Mouse (Mus musculus): ENCODE measurements around the gene Olfr194.
"Not testable (repeated sequence)": the region's sequence is repeated elsewhere in the genome, so short reads cannot be mapped to it uniquely, and the experiment has no call there.

The Olfr194 gene

DNA sequence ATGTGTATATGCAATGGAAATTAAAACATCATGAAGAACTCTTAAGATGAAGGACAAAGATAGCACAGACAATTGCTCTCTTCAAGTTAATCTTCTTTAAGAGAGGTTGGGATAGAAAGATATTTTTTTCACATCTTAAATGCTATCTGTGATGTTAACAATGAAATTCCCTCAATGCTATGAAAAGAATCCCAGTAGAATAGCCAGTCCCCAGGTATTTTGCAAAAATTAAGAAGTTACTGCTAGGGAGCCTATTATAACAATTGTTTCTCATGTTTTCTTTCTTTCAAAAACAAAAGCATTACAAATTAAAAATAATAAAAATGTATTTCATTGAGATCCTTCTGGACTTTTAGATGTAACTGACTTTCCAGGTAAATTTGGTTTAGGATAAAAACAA lies at the start of gene Olfr194:
Olfr194 (minus strand) TSS at position 101 of the 400 bp plus-strand sequence.
- DNase-seq (ENCODE audit: extremely low read depth, low read depth, low spot score) = no peak

DNA sequence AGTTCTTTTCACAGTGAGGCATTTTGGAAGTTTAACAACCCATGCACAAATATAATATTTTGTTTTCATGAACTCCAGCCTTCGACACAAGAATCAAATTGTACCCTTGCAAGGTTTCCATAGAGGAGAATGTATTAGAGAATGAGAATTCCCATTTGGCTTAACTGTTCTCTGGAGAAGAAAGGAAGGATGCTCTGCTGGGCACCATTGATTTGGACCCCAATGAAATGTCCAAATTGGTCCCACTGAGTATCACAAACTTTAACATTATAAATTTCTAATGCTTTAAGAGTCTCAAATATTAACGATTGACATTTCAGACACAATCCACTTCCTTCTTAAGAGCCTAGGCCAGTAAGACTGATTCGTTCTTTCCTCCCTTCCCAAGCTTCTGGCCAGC lies 49.5 kb upstream of the Olfr194 start, which contains the start of gene Olfr196:
Olfr196 (minus strand) TSS at position 101 of the 400 bp plus-strand sequence.
- no peak for DNase-seq (ENCODE audit: extremely low read depth, low read depth, low spot score)

DNA sequence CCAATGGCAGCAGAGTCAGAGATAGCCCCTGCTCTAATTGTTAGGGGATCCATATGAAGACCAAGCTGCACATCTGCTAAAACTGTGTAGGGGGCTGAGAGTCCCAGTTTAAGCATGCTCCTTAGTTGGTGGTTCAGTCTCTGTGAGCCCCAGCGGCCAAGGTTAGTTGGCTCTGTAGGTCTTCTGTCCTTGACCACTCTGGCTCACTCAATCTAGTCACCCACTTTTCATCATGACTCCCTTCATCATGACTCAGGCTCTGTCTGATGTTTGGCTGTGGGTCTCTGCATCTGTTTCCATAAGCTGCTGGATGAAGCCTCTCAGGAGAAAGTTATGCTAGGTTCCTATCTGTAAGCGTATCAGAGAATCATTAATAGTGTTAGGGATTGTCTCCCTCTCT lies 31.1 kb upstream of the Olfr194 start:
- no peak for DNase-seq (ENCODE audit: extremely low read depth, low read depth, low spot score)

DNA sequence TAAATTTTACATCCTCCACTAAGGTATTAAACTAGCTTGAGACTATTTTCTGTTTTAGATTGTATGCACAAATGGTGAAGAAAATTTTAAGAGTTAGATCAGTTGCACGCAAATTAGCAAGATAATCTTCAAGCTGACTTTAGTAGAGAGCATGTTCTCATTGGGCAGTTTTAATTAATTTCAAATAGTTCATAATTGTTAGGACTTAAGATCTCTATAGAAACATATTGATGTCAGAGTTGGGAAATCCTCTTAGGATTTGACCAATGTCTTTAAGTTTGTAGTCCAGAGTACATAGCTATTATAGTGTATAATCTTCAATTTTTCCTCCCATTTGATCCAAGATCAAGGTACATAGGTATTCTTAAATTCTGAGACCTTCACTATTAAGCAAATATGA lies 25.9 kb upstream of the Olfr194 start, which contains the start of gene Olfr195:
Olfr195 (plus strand) TSS at position 301 of the 400 bp plus-strand sequence.
- DNase-seq (ENCODE audit: extremely low read depth, low read depth, low spot score) = no peak

DNA sequence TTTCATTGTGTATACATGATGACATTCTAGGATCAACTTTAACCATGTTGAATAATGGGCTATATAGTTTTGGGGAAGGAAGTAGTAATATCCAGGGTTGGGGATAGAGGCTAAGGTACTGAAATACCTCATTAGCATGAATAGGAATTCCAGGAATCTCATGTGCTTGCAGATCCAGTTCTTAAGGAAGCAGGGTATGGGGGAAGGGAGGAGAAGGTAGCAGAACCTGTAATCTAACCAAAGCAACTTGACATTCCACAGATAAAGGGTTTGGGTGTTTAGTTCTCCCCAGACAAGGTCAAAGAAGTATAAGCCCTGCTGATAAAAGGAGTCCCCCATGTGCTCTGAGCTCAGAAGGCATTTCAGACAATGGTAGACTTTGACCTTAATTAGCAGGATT lies 20.2 kb upstream of the Olfr194 start:
- DNase-seq (ENCODE audit: extremely low read depth, low read depth, low spot score) = no peak

DNA sequence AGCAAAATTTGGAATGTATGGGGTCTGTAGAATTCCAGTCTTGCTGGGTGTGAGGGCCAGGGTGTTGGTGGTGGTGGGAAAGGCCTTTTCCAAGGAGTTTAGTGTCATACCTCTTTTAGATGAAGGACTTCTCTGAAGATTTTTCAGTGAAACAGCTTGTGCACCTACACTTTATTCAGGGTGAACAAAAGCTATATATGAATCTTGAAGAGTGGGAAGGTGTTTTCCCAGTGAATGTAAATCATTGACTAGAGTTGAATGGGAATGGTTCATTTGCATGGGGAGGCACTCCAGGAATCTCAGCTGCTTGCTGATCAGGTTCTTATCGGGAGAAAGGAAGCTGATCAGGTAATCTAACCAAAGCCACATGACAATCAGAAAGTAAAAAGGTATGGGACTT lies 9.9 kb upstream of the Olfr194 start:
- DNase-seq (ENCODE audit: extremely low read depth, low read depth, low spot score) = no peak

DNA sequence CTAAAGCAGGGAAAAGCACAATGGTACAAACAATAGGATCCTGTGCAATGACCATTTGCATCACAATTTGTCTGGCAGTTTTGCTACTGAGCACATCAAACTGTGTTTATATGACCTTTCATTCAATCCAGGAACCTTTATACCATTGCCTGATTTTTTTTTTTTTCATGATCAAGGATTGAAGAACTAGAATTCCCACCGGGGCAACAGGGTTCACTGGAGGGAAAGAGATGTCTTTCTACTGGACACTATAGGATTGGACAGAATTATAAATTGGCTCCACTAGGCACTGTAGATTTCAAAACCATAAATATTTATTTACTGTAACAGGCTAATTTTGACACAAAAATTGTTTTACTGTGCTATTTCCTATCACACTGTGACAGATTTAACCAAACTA lies 9.1 kb downstream of the Olfr194 start, which contains the start of gene Olfr193:
Olfr193 (minus strand) TSS at position 101 of the 400 bp plus-strand sequence.
- DNase-seq (ENCODE audit: extremely low read depth, low read depth, low spot score) = no peak

DNA sequence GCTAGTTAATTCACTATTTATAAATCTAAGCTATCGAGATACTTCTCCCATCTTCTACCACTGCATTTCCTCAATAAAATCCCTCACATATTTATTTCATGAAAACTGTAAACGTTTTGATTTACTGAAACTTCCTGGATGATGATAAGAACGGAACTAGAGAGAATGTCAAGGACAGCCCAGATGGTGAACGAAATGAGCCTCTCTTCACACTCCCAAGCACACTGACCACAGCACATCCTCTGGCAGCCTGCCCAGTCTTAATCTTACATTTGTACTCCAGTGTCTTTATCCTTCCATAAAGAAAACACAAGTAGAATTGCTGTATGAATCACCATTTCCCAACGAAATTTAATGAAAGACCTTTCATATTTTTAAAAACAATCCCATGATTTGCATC lies 12.3 kb downstream of the Olfr194 start:
- not testable (repeated sequence) for DNase-seq (ENCODE audit: extremely low read depth, low read depth, low spot score)

DNA sequence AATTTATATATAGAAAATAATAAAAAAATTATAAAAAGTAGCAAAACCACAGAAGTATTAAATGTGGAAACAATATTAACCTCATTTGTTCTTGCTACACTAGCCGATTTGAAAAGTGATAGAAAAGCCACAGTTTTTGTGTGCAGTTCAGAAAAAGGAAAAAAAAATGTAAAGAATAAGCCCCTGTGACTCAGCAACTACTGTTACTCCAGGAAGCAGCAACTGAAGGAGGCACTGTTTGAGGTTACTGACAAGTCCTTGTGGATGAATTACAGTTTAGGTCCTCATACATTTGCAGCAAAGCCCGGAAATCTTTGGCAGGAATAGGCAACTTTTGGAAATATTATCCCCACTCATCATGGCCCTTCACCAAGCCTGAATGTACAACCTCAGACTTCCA lies 15.6 kb downstream of the Olfr194 start:
- DNase-seq (ENCODE audit: extremely low read depth, low read depth, low spot score) = no peak

DNA sequence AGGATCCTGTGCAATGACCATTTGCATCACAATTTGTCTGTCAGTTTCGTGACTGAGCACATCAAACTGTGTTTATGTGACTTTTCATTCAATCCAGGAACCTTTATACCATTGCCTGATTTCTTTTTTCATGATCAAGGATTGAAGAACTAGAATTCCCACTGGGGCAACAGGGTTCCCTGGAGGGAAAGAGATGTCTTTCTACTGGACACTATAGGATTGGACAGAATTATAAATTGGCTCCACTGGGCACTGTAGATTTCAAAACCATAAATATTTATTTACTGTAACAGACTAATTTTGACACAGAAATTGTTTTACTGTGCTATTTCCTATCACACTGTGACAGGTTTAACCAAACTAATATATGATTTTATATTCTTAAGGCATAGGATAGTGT lies 31.1 kb downstream of the Olfr194 start, which contains the start of gene Olfr191:
Olfr191 (minus strand) TSS at position 101 of the 400 bp plus-strand sequence.
- not testable (repeated sequence) for DNase-seq (ENCODE audit: extremely low read depth, low read depth, low spot score)

DNA sequence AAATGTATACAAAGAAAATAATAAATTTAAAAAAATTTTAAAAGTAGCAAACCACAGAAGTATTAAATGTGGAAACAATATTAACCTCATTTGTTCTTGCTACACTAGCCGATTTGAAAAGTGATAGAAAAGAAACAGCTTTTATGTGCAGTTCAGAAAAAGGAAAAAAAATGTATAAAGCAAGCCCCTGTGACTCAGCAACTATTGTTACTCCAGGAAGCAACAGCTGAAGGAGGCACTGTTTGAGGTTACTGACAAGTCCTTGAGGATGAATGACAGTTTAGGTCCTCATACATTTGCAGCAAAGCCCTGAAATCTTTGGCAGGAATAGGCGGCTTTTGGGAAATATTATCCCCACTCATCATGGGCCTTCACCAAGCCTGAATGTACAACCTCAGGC lies 39.8 kb downstream of the Olfr194 start:
- DNase-seq (ENCODE audit: extremely low read depth, low read depth, low spot score) = not testable (repeated sequence)

DNA sequence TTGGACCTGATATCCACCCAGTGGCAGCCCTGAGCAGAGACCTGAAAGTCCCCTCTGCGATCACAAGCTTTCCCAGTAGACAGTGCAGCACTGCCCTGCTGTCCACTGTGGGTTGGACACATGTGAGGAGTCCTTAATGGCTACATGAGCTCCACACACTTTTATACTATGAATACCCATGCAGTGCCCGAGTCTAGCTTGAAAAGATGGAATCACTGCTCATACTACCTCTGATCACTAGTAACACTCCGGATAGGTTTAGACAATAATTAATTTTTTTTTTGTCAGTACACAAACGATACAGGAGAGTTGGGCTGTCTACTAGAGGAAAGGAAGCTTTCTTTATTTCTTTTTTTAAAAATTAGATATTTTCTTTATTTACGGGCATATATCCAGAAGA lies 43.0 kb downstream of the Olfr194 start, which contains the start of gene Olfr190:
Olfr190 (minus strand) TSS at position 101 of the 400 bp plus-strand sequence.
- no peak for DNase-seq (ENCODE audit: extremely low read depth, low read depth, low spot score)

DNA sequence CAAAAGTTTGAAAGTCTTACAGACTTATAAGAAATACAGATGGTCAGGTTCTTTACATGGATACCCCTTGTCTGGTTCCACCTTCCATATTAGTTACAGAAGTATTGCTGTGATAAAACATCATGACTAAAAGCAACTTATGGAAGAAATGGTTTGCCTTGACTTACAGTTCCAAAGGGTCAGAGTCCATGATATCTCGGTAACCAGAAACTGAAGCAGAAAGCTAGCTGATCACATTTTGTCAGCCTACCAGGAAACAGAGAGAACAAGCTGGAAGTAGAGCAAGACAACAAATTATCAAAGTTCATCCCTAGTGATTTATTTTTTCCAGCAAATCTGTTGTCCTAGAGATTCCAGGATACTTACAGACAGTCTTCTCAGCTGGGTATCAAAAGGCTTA lies 47.3 kb downstream of the Olfr194 start:
- DNase-seq (ENCODE audit: extremely low read depth, low read depth, low spot score) = no peak

DNA sequence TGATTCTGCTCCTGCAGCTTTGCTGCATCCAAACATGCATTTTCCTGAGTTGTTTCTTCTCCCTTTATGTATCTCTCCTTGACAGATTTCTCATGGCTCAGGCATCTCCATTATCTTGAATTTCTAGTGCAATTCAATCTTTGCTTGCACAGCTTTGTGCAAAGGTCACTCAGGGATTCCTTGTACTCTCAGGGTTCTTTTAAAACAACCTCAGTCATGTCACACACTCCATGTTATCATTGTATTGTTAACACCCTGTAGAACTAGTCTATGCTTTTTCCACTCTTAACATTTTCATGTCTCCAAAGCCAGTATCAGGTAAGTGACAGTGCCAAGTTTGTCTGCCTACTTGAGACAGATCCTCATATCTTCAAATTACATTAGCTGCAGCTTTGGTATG lies 49.1 kb downstream of the Olfr194 start:
- no peak for DNase-seq (ENCODE audit: extremely low read depth, low read depth, low spot score)
